Mouse (Mus musculus) embryonic fibroblast, embryonic 13.5 days (primary cell): ENCODE results near the gene Pitpnc1. TPM values are rescaled to one million over a fixed set of nuclear protein-coding genes. Genes with fewer than 3 reads are reported as not detected.

ENCODE experiments used
- H3K27ac ChIP-seq: 2 replicates; pipeline ENCODE4 v1.5.1; 2012; ENCODE audit warnings: low read length, control low read depth, inconsistent platforms; ENCODE audit not compliant: insufficient read depth
- H3K4me1 ChIP-seq: 2 replicates; pipeline ENCODE4 v1.6.1; 2011; ENCODE audit warnings: low read length; ENCODE audit not compliant: control insufficient read depth, insufficient read depth
- H3K4me3 ChIP-seq: 2 replicates; pipeline ENCODE4 v1.5.1; 2011; ENCODE audit warnings: mild to moderate bottlenecking, control low read depth, low read length; ENCODE audit not compliant: insufficient read depth
- CTCF ChIP-seq: IDR thresholded peaks from 2 replicates; pipeline ENCODE4 v1.5.1; 2011; ENCODE audit warnings: mild to moderate bottlenecking, control low read depth, low read length, moderate library complexity, borderline replicate concordance; ENCODE audit not compliant: insufficient read depth
- POLR2A ChIP-seq: IDR thresholded peaks from 2 replicates; pipeline ENCODE4 v1.6.1; 2011; ENCODE audit warnings: low read depth, mild to moderate bottlenecking, control low read depth, low read length, moderate library complexity
- polyA plus RNA-seq: library from polyadenylated mRNA; stranded (reverse); fragments of >200 nt; gene quantifications from 2 replicates; pipeline ENCODE4 v1.2.4, GENCODE M21; 2011; ENCODE audit warnings: low read depth; ENCODE audit not compliant: missing spikeins, insufficient read length

Pitpnc1 gene
- polyA plus RNA-seq, 1 experiment: 19.8 TPM

DNA sequence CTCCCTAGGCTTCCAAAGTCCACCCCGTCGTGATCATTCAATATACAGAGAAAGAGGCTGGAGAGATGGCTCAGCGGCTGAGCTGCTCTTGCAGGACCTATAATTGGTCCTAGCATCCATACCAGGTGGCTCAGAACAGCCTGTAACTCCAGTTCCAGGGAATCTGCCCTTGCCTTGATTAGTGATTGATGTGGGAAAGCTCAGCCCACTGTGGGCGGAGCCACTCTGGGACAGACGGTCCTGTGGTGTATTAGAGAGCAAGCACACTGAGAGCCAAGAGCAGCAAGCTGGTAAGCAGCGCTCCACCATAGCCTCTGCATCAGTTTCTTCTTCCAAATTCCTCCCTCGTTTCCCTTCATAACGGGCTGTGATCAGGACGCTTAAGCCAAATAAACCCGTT, 150.6 kb downstream of the Pitpnc1 start:
- no peak overlapping the region for H3K27ac ChIP-seq
- H3K4me1 ChIP-seq: no peaks in the 10 kb centered on the region
- TF ChIP-seq CTCF (no peak), POLR2A (no peak)
- H3K4me3 ChIP-seq: no peak overlapping the region

DNA sequence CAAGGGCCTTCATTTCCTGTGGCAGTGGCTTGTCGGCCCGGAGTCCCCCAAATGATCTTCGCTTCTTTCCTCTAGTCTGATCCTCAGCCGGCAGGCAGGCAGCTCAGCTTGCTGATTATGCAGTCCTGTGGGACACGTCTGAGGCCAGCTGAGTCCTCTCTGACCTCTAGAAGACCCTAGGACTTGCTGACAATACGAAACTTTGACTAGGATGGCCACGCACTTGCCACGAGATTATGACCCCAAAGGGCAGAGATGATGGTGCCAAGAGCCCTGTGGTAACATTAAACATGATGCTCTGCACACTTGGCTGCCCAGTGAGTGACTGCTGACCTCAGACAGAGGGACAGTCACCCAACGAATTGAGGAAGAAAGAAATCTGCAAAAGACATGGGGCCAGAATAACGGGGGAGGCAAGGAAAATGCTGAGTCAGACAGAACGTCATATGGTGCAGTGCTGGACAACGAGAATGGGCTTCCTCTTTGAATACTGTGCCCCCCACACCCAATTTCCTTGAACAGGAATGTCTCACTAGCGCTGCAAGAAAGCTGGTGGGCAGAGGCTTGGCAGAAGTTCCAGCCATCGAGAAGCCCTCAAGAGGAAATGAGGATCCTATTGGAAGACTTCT, 152.7 kb downstream of the Pitpnc1 start:
- Histone ChIP-seq H3K4me1 (no peaks in the 10 kb centered on the region), H3K4me3 (no peak overlapping the region), H3K27ac (no peak overlapping the region)
- TF ChIP-seq CTCF (no peak), POLR2A (no peak)

DNA sequence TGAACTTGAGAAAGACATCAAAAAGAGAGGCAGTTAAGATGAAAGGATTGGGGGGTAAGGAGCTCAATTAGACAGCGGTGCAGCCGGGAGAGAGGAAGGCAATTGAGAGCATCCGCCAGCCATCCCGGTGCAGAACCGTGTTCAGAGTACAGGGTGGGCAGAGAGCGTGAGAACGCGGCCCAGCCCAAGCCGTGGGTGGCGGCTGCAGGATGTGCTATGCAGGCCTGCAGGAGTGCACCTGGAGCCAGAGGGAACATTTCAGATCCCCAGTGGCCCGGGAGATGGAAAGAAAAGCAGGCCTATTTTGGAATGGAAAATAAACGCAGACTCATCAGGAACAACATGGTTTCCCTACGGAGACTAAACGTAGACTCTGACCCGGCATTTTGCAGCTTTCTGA, 155.0 kb downstream of the Pitpnc1 start:
- Histone ChIP-seq H3K27ac (no peak overlapping the region), H3K4me1 (no peaks in the 10 kb centered on the region), H3K4me3 (no peak overlapping the region)
- TF ChIP-seq CTCF (no peak), POLR2A (no peak)

DNA sequence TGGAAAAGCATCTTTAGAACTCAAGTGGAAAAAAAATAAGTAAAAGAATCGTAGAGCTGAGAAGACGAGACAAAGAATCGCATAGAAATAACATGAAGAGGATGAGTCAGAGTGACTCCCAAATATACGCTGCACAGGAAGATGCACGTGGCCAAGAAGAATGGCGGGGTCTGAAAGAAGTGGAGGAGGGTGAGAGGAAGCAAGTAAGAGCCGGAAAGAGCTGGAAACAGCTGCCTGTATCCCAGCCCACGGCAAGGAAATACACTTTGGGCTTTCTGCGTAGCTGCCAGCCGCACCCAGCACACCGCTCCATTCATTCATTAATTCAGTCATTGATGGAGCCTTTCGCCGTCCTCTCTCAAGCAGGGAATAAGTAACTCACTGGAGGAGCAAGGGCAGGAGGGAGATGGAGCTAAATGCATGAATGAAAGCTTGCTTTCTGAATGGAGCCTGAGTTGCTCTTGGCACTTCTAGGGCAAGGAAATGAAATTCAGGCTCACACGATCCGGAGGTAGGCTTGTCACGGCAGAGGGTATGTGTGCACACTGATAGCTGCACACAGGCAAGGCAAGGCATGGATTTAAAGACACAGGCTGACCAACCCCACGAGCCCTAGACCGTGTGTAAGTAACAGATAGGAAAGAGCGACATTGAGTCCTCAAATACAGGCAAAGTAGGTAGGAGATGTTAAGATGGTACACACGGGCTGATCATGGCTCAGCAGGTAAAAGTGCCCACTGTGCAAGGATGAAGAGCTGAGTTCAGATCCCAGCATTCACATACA, 160.0 kb downstream of the Pitpnc1 start:
- TF ChIP-seq CTCF (no peak), POLR2A (no peak)
- H3K27ac ChIP-seq: no peak overlapping the region

DNA sequence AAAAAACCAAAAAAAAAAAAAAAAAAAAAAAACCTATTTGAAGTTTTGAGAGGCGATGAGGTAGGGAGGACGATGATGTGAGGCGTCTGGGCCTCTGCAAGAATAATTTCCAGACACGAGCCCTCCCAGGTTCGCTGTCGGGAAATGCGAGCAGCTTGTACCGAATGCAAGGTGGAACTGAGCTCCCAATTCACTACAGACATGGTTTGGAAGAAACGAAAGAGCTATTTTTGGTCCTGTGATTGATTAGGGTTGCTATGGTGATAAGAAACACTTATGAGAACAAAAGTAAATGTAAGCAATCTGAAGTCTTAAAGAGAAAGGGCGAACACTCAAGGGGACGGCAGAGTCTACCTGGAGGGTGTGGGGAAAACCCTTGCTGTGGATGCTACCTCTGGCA, 164.3 kb downstream of the Pitpnc1 start:
- no peak overlapping the region for H3K27ac ChIP-seq
- TF ChIP-seq POLR2A: no peak
- TF ChIP-seq CTCF: no peak
- H3K4me3 ChIP-seq: no peak overlapping the region
- no peaks in the 10 kb centered on the region for H3K4me1 ChIP-seq

More for the DNA sequence above, 160.0 kb downstream of the Pitpnc1 start:
- H3K4me1 ChIP-seq: no peaks in the 10 kb centered on the region
- no peak overlapping the region for H3K4me3 ChIP-seq

DNA sequence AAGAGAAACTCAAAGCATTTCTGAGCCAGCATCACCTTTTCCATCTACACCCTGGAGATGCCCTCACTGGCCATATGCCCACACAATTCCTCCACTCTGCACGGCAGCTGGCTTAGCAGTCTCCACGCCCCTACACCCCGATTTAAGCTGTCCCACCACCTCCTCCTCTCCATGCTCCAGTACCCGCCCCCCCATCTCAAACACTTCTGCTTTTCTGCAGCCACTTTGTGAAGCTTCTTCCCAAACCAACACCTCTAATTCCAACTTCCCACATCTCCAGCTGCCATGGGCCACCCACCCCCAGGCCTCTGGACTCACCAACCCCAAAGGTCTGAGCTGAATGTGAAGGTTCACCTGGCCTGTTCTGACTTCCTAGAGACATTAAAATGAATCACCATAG, 168.4 kb downstream of the Pitpnc1 start:
- H3K4me3 ChIP-seq: no peak overlapping the region
- H3K27ac ChIP-seq: no peak overlapping the region
- H3K4me1 ChIP-seq: no peaks in the 10 kb centered on the region
- no peak for TF ChIP-seq POLR2A
- no peak for TF ChIP-seq CTCF

DNA sequence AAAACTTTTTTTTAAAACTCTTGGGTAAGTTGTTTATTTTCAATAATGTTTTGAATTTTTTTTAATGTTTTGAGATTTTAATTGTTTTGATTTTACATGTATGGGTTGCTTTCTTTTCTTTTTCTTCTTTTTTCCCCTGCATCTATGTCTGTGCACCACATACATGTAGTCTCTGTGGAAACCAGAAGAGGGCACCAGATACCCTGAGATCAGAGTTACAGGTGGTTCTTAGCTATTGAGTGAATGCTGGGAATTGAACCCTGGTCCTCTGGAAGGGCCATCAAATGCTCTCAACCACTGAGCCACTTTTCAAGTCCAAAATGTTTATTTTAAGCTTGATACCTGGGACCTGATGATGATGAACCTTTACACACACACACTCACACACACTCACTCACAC, 170.3 kb downstream of the Pitpnc1 start:
- no peaks in the 10 kb centered on the region for H3K4me1 ChIP-seq
- H3K27ac ChIP-seq: no peak overlapping the region
- TF ChIP-seq CTCF (no peak), POLR2A (no peak)
- H3K4me3 ChIP-seq: no peak overlapping the region

DNA sequence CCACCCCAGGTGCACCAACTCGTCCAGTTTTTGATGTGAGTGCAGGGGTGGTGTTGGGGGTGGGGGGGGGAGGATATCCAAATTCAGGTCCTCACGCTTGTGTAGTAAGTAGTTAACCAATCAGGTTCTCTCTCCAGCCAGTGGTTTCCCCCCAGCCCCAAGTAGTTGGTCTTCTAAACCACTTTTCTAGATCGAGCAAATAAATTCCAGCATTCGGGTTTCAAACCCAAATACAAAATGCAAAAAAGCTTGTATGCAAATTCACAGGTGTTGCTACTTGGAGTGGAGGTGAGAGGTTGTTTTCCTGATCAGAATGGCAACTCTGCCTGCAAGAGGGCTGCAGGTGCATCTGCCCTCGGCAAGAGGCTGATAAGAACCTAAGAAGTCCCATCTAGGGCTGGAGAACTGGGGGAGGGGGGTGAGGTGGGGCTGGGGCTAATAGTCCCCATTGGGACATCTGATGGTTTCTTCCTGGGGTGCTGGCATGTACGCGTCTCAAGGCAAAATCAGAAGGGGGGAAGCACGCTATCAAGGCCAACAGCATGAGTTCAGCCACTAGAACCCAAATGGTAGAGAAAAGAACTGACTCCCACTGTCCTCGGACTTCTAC, 170.9 kb downstream of the Pitpnc1 start:
- no peak for TF ChIP-seq CTCF
- no peak for TF ChIP-seq POLR2A
- Histone ChIP-seq H3K4me3 (no peak overlapping the region), H3K27ac (no peak overlapping the region), H3K4me1 (no peaks in the 10 kb centered on the region)

DNA sequence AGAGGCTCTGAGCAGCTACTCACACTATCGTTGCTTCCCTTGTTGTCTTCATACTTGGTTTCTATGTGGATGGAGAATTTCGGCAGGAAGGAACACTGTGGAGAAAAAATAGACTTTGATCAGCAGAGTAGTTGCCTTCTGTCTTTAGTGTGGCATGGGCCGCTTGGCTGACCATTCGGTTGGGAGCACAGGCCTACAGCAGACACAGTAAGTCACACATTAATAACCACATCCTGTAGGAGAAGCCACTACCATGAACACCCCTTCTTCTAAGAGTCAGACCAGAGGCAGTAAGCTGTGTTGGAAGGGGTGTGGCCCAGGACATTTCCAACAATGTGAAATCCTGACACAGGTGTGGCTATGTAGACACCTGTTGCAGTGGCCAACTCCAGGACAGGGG, 174.3 kb downstream of the Pitpnc1 start:
- TF ChIP-seq CTCF: no peak
- no peak for TF ChIP-seq POLR2A
- Histone ChIP-seq H3K4me1 (no peaks in the 10 kb centered on the region), H3K27ac (no peak overlapping the region), H3K4me3 (no peak overlapping the region)

DNA sequence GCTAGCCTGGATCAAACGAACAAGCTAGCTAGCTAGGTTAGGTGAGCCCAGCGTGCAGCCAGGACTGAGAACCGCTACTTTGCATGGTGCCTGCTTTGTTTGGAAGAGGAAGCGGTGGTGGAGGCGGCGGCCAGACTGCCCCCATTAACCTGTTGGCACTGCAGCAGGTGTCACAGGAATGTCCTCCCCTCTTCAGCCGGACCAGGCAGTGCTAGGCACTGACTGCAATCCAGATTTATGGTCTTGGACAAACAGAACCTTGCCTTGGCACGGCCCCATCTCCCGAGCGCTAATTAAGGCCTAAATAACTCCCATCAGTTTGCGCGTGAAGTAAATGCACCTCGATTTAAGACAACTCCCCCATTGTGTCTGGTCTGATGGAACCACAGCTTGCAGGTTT, 178.5 kb downstream of the Pitpnc1 start:
- TF ChIP-seq POLR2A (no peak), CTCF (no peak)
- H3K4me1 ChIP-seq: no peaks in the 10 kb centered on the region
- H3K4me3 ChIP-seq: no peak overlapping the region
- H3K27ac ChIP-seq: no peak overlapping the region

DNA sequence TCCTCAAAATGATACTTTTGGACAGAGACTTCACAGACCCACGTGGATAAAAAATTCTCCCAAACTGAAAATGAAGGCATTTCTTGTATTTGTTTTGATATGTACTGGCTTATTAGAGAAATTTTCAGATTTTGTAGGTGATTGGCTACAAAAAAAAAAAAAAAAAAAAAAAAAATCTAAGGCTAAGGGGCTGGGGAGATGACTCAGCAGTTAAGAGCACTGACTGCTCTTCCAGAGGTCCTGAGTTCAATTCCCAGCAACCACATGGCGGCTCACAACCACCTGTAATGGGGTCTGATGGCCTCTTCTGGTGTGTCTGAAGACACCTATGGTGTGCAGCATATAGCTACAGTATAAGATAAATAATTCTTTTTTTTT, 182.3 kb downstream of the Pitpnc1 start:
- no peak overlapping the region for H3K27ac ChIP-seq
- no peak overlapping the region for H3K4me3 ChIP-seq
- no peaks in the 10 kb centered on the region for H3K4me1 ChIP-seq
- no peak for TF ChIP-seq CTCF
- TF ChIP-seq POLR2A: no peak
